Mouse (Mus musculus): ENCODE data around the gene Fam89b. TPM values are rescaled to one million over a fixed set of nuclear protein-coding genes. Genes with fewer than 3 reads are reported as not detected.

Fam89b gene
- polyA plus RNA-seq, 1 experiment from 2014 or later = 126 TPM

GRCm38 (mm10) chr19:5704801-5705571 lies 24.5 kb downstream of the Fam89b start:
- no peak overlapping the region for H3K4me3 ChIP-seq
- peak; percentile 64; the same call in 1 of the 2 replicates for ATAC-seq (ENCODE audit: insufficient number of reproducible peaks, insufficient read depth, low FRiP score, low TSS enrichment, low read depth)
- H3K4me2 ChIP-seq = no peak overlapping the region

GRCm38 (mm10) chr19:5704163-5704800 lies 25.2 kb downstream of the Fam89b start, which contains the start of gene Kcnk7:
Kcnk7 (plus strand) TSS chr19:5704367.
- peak; percentile 16; the same call in 1 of the 2 replicates for ATAC-seq (ENCODE audit: insufficient number of reproducible peaks, insufficient read depth, low FRiP score, low TSS enrichment, low read depth)
- Histone ChIP-seq H3K4me3 (no peak within 1 kb of the TSS), H3K36me3 (peaks cover 69% of the 10 kb centered on the region), H3K9ac (peak within 1 kb of the TSS; percentile 45; the same call in 1 of the 2 replicates), H3K9me3 (no peaks in the 10 kb centered on the region), H3K4me2 (no peak within 1 kb of the TSS), H3K27me3 (no peaks in the 10 kb centered on the region), H3K27ac (peak within 1 kb of the TSS; percentile 79), H3K4me1 (peaks cover 15% of the 10 kb centered on the region)
- WGBS = 74% methylated on average over 17 of the region's 17 CpGs

More at GRCm38 (mm10) chr19:5704801-5705571, 24.5 kb downstream of the Fam89b start:
- WGBS = 42% methylated on average over 10 of the region's 10 CpGs
- Histone ChIP-seq H3K36me3 (peaks cover 68% of the 10 kb centered on the region), H3K27me3 (no peaks in the 10 kb centered on the region), H3K27ac (peak overlapping the region; percentile 79), H3K9me3 (no peaks in the 10 kb centered on the region), H3K4me1 (peaks cover 15% of the 10 kb centered on the region), H3K9ac (peak overlapping the region; percentile 45)

DNA sequence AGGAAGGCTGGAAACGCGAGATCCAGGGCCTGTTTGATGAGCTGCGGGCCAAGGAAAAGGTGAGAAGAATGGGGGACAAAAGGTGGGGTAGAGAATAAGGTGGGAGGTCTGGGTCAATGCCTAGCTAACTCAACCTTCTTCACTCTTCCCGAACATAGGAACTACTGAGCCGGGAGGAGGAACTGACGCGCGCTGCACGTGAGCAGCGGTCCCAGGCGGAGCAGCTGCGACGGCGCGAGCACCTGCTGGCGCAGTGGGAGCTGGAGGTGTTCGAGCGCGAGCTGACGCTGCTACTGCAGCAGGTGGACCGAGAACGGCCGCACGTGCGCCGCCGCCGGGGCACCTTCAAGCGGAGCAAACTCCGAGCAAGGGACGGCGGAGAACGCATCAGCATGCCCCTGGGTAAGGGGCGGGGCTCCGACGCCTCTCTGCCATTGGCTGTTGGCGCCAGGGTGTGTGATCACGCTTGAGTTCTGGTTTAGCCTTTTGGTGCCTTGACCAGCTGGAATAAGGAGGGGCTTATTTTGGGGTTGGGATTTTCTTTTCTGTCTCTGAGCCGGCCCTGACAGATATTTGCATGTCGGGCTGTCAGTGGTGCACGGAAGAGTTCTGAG lies 33.5 kb downstream of the Fam89b start:
- Histone ChIP-seq H3K9ac (0 out of 2 replicates have a peak overlapping the region, but pooled peaks have one; percentile 12), H3K4me2 (peak overlapping the region; percentile 27; the same call in 1 of the 2 replicates), H3K4me1 (peaks cover 39% of the 10 kb centered on the region), H3K27ac (no peak overlapping the region), H3K27me3 (no peaks in the 10 kb centered on the region), H3K9me3 (no peaks in the 10 kb centered on the region), H3K4me3 (peak overlapping the region; percentile 1; the same call in 1 of the 2 replicates), H3K36me3 (peaks cover 93% of the 10 kb centered on the region)
- 24% methylated on average over 41 of the region's 41 CpGs for WGBS
- ATAC-seq (ENCODE audit: insufficient number of reproducible peaks, insufficient read depth, low FRiP score, low TSS enrichment, low read depth) = no peak

DNA sequence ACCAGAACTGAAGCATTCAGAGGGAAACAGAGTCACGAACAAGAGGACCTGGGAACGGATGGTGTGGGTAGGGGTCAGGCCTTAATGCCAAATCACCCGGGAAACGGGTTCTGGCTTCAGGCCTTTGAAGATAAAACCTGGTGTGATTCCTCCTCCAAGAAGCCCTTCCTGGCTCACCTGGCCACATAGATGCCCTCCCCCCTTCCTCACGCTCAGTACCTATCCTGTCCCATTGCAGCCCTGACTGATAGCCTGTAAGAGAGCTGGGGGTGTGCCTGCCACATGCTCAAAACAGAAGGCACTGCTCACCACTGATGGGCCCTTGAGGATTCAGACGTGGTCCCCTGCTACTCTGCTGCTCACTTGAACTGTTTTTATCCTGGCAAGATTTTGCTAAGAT lies 35.7 kb downstream of the Fam89b start:
- Histone ChIP-seq H3K4me2 (peak overlapping the region; percentile 100), H3K9me3 (no peaks in the 10 kb centered on the region), H3K36me3 (peaks cover 77% of the 10 kb centered on the region), H3K27me3 (no peaks in the 10 kb centered on the region), H3K4me3 (no peak overlapping the region), H3K27ac (peak overlapping the region; percentile 69; the same call in 1 of the 2 replicates), H3K4me1 (peaks cover 49% of the 10 kb centered on the region), H3K9ac (peak overlapping the region; percentile 94; the same call in 1 of the 2 replicates)
- ATAC-seq (ENCODE audit: insufficient number of reproducible peaks, insufficient read depth, low FRiP score, low TSS enrichment, low read depth) = no peak
- WGBS = 86% methylated on average over 6 of the region's 6 CpGs

GRCm38 (mm10) chr19:5692913-5693396 lies 36.5 kb downstream of the Fam89b start:
- ATAC-seq (ENCODE audit: insufficient number of reproducible peaks, insufficient read depth, low FRiP score, low TSS enrichment, low read depth) = no peak
- no peaks in the 10 kb centered on the region for H3K9me3 ChIP-seq
- peak overlapping the region; percentile 97 for H3K4me3 ChIP-seq
- peaks cover 68% of the 10 kb centered on the region for H3K36me3 ChIP-seq
- peak overlapping the region; percentile 94 for H3K9ac ChIP-seq
- peak overlapping the region; percentile 100 for H3K4me2 ChIP-seq
- no peaks in the 10 kb centered on the region for H3K27me3 ChIP-seq
- peak overlapping the region; percentile 69; the same call in 1 of the 2 replicates for H3K27ac ChIP-seq
- peaks cover 50% of the 10 kb centered on the region for H3K4me1 ChIP-seq
- 65% methylated on average over 10 of the region's 10 CpGs for WGBS

DNA sequence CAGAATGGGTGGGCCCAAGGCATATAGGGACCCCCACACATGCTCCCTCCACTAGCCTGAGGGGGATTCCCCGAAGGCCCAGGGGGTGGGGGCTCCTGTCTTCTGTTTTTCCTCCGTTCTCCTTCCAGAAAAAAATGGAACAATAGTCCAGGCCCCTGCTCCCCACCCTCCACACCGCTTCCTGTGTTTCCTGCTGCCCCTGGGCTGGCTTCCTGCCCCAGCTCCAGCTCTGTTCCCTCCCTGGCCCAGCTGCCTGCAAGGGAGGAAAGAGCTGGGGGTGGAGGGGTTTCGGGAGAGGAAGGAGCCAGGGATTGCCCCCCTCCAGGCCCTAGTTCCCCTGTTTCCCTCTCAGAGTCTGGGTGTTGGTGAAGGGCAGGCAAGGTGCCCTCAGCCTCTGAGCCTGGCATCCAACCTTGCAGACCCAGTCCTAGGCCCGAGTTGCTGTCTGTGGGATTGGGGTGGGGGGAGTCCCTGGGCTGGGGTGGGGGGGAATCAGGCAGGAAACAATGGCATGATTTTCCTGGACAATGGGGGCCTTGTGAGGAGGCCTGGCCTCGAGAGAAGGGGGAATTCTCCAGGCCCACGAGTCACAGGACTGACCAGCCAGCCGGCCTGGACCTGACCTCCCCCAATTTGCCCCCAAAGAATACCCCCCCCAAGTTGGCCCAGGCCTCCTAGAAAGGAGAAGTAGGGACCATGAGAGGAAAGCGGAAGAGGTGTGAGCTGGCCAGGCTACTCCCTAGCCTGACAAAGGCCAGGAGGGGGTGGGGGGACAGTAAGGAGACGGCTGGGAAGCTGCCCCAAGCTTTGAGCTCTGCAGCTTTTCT lies 37.2 kb downstream of the Fam89b start:
- Histone ChIP-seq H3K4me3 (peak overlapping the region; percentile 97), H3K36me3 (peaks cover 62% of the 10 kb centered on the region), H3K9ac (peak overlapping the region; percentile 94), H3K27me3 (no peaks in the 10 kb centered on the region), H3K27ac (peak overlapping the region; percentile 69), H3K9me3 (no peaks in the 10 kb centered on the region), H3K4me2 (peak overlapping the region; percentile 100), H3K4me1 (peaks cover 57% of the 10 kb centered on the region)
- no peak for ATAC-seq (ENCODE audit: insufficient number of reproducible peaks, insufficient read depth, low FRiP score, low TSS enrichment, low read depth)
- WGBS = 37% methylated on average over 10 of the region's 10 CpGs

GRCm38 (mm10) chr19:5691601-5692000 lies 37.9 kb downstream of the Fam89b start:
- Histone ChIP-seq H3K4me2 (peak overlapping the region; percentile 100), H3K4me1 (peaks cover 61% of the 10 kb centered on the region), H3K9ac (peak overlapping the region; percentile 94), H3K27ac (peak overlapping the region; percentile 69), H3K36me3 (peaks cover 59% of the 10 kb centered on the region), H3K9me3 (no peaks in the 10 kb centered on the region), H3K4me3 (peak overlapping the region; percentile 97), H3K27me3 (no peaks in the 10 kb centered on the region)
- no peak for ATAC-seq (ENCODE audit: insufficient number of reproducible peaks, insufficient read depth, low FRiP score, low TSS enrichment, low read depth)
- 75% methylated on average over 5 of the region's 5 CpGs for WGBS

DNA sequence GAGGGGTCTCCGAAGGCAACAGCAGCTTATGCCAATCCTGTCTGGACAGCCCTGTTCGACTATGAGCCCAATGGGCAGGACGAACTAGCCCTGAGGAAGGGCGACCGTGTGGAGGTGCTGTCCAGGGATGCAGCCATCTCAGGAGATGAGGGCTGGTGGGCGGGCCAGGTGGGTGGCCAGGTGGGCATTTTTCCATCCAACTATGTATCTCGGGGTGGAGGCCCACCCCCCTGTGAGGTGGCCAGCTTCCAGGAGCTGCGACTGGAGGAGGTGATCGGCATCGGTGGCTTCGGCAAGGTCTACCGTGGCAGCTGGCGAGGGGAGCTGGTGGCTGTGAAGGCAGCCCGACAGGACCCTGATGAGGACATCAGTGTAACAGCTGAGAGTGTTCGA lies 39.1 kb downstream of the Fam89b start:
- peak overlapping the region; percentile 97 for H3K4me3 ChIP-seq
- 65% methylated on average over 15 of the region's 15 CpGs for WGBS
- no peaks in the 10 kb centered on the region for H3K27me3 ChIP-seq
- H3K4me1 ChIP-seq = peaks cover 53% of the 10 kb centered on the region
- H3K27ac ChIP-seq = peak overlapping the region; percentile 94
- peak overlapping the region; percentile 94 for H3K9ac ChIP-seq
- H3K36me3 ChIP-seq = peaks cover 59% of the 10 kb centered on the region
- H3K9me3 ChIP-seq = no peaks in the 10 kb centered on the region
- no peak for ATAC-seq (ENCODE audit: insufficient number of reproducible peaks, insufficient read depth, low FRiP score, low TSS enrichment, low read depth)
- peak overlapping the region; percentile 100 for H3K4me2 ChIP-seq

GRCm38 (mm10) chr19:5689565-5690342 lies 39.7 kb downstream of the Fam89b start:
- H3K4me1 ChIP-seq = peaks cover 53% of the 10 kb centered on the region
- ATAC-seq (ENCODE audit: insufficient number of reproducible peaks, insufficient read depth, low FRiP score, low TSS enrichment, low read depth) = peak; percentile 49
- H3K36me3 ChIP-seq = peaks cover 59% of the 10 kb centered on the region
- no peaks in the 10 kb centered on the region for H3K27me3 ChIP-seq
- no peaks in the 10 kb centered on the region for H3K9me3 ChIP-seq
- 4% methylated on average over 42 of the region's 42 CpGs for WGBS
- H3K4me3 ChIP-seq = peak overlapping the region; percentile 97
- H3K27ac ChIP-seq = peak overlapping the region; percentile 94
- peak overlapping the region; percentile 100 for H3K4me2 ChIP-seq
- H3K9ac ChIP-seq = peak overlapping the region; percentile 94

- peaks cover 52% of the 10 kb centered on the region for H3K4me1 ChIP-seq
- peak overlapping the region; percentile 100 for H3K4me2 ChIP-seq
- peak overlapping the region; percentile 97 for H3K4me3 ChIP-seq
- H3K9me3 ChIP-seq = no peaks in the 10 kb centered on the region
- peak overlapping the region; percentile 94 for H3K9ac ChIP-seq
- H3K27me3 ChIP-seq = no peaks in the 10 kb centered on the region
- under 1% methylated on average over 7 of the region's 7 CpGs for WGBS
- no peak for ATAC-seq (ENCODE audit: insufficient number of reproducible peaks, insufficient read depth, low FRiP score, low TSS enrichment, low read depth)
- peaks cover 59% of the 10 kb centered on the region for H3K36me3 ChIP-seq
- H3K27ac ChIP-seq = peak overlapping the region; percentile 94
Measured at GRCm38 (mm10) chr19:5689088-5689428, 40.4 kb downstream of the Fam89b start.
